In the genomic region with DNA sequence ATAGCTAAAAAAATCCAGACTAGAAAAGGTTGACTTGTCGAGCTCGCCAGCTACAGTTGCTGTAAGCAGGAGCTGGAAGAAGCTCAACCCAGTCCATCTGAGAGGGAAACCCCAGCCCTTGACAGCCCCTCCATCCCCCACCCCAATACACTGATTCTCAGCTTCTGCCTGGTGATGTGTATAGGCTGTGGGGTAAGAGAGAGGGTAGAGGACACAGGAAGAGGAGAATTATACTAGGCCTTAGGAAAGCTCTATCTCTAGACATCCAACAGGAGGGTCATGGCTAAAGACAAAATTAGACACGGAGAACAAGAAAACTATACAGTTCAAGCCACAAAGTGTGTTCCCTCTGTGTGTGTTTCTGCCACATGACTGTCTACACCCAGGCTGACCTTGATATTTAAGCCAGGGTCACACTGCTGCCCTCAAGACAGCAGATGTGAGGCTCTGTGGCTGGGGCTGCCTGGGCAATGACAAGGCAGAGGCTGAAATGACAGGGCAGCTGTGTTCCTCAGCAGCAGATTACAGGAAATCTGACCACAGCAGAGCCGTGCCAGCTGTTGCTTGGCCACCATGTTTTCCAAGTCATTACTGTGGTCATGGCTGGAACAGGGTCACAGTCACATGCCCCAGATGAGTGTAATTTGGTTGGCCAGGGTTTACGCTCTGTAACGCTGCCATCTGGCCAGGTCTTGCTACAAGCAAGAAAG, we compare ENCODE assay signal across 10 mouse cellular contexts.
DNase-seq lines count a peak whose midpoint lies in the region; ATAC-seq and TF ChIP-seq lines count a peak whose summit lies in the region.
"Had no signal": no experiment of that assay in that cellular context is flagged by ENCODE, and none has a peak within 500 bp of the region (broad histone marks: within the 10 kb centered on the region; RNA-seq: fewer than 3 reads in every experiment).

No protein-coding gene starts in this region.

- no peaks in the 10 kb centered on the region for H3K4me1 ChIP-seq in kidney, adult 2 months (ENCODE audit: control insufficient read depth, insufficient read depth, low read length)
- no peaks in the 10 kb centered on the region for H3K4me1 ChIP-seq in embryonic facial prominence, embryonic 13.5 days
- H3K4me1 ChIP-seq in midbrain, embryonic 14.5 days (ENCODE audit: control insufficient read depth, insufficient read depth, low read length), result no peaks in the 10 kb centered on the region
- H3K4me1 ChIP-seq: embryonic facial prominence, embryonic 12.5 days; liver, embryonic 15.5 days had no signal

- H3K4me2 ChIP-seq in embryonic facial prominence, embryonic 13.5 days, result no peak overlapping the region
- no peak overlapping the region for H3K4me2 ChIP-seq in midbrain, embryonic 14.5 days (ENCODE audit: low read length)
- H3K4me2 ChIP-seq: embryonic facial prominence, embryonic 12.5 days; liver, embryonic 15.5 days had no signal

- ATAC-seq in embryonic facial prominence, embryonic 13.5 days (ENCODE audit: insufficient number of reproducible peaks, insufficient read depth, low FRiP score, low TSS enrichment, low read depth), result peak; percentile 56
- ATAC-seq in monocyte, adult 5-6 weeks (replicated peaks; ENCODE audit: insufficient number of reproducible peaks, low FRiP score, low TSS enrichment, poor library complexity, severe bottlenecking), result peak; percentile 18; the same call in 1 of the 2 replicates
- ATAC-seq in midbrain, embryonic 14.5 days (ENCODE audit: low FRiP score, low TSS enrichment), result no peak

- no peaks in the 10 kb centered on the region for H3K27me3 ChIP-seq in kidney, adult 2 months (replicated peaks; ENCODE audit: control insufficient read depth, insufficient read depth, low read length)
- no peaks in the 10 kb centered on the region for H3K27me3 ChIP-seq in embryonic facial prominence, embryonic 13.5 days
- no peaks in the 10 kb centered on the region for H3K27me3 ChIP-seq in midbrain, embryonic 14.5 days (ENCODE audit: control insufficient read depth, insufficient read depth, low read length)
- H3K27me3 ChIP-seq: embryonic facial prominence, embryonic 12.5 days; liver, embryonic 15.5 days had no signal

- H3K9ac ChIP-seq in embryonic facial prominence, embryonic 13.5 days, result no peak overlapping the region
- no peak overlapping the region for H3K9ac ChIP-seq in midbrain, embryonic 14.5 days (replicated peaks; ENCODE audit: low read length)
- H3K9ac ChIP-seq: embryonic facial prominence, embryonic 12.5 days; liver, embryonic 15.5 days had no signal

- no peak overlapping the region for H3K27ac ChIP-seq in kidney, adult 2 months (ENCODE audit: insufficient read depth, low read depth, low read length)
- no peak overlapping the region for H3K27ac ChIP-seq in embryonic facial prominence, embryonic 13.5 days
- H3K27ac ChIP-seq in midbrain, embryonic 14.5 days (replicated peaks; ENCODE audit: low read depth, low read length), result no peak overlapping the region
- H3K27ac ChIP-seq: embryonic facial prominence, embryonic 12.5 days; liver, embryonic 15.5 days had no signal

- no peaks in the 10 kb centered on the region for H3K36me3 ChIP-seq in kidney, adult 2 months (ENCODE audit: control insufficient read depth, insufficient read depth, low read length)
- no peaks in the 10 kb centered on the region for H3K36me3 ChIP-seq in embryonic facial prominence, embryonic 13.5 days
- no peaks in the 10 kb centered on the region for H3K36me3 ChIP-seq in midbrain, embryonic 14.5 days (ENCODE audit: control insufficient read depth, insufficient read depth, low read length)
- H3K36me3 ChIP-seq: embryonic facial prominence, embryonic 12.5 days; liver, embryonic 15.5 days had no signal

- no peak for TF ChIP-seq CTCF in kidney, adult 2 months (conservative IDR thresholded peaks at IDR 0.05; ENCODE audit: insufficient read depth, insufficient read length, low read depth, low read length)

- WGBS in kidney, adult 2 months, result 68% methylated on average over 6 of the region's 6 CpGs
- 62% methylated on average over 6 of the region's 6 CpGs for WGBS in embryonic facial prominence, embryonic 13.5 days
- 90% methylated on average over 6 of the region's 6 CpGs for WGBS in midbrain, embryonic 14.5 days

- peak; percentile 5 for DNase-seq in kidney, adult 2 months
- DNase-seq in kidney, adult 11 months, result no peak
- peak; percentile 42 for DNase-seq in kidney, postnatal 10 days
- DNase-seq in cerebellum, adult 11-12 months, result no peak
- no peak for DNase-seq in midbrain, embryonic 14.5 days
- DNase-seq in cerebellum, postnatal 36 days, result no peak

- TF ChIP-seq POLR2A in kidney, adult 2 months (IDR thresholded peaks at IDR 0.05; ENCODE audit: low read depth, low read length), result no peak

- no peaks in the 10 kb centered on the region for H3K9me3 ChIP-seq in embryonic facial prominence, embryonic 13.5 days
- H3K9me3 ChIP-seq in midbrain, embryonic 14.5 days (ENCODE audit: control insufficient read depth, low read length), result no peaks in the 10 kb centered on the region
- H3K9me3 ChIP-seq: embryonic facial prominence, embryonic 12.5 days; liver, embryonic 15.5 days had no signal

- H3K4me3 ChIP-seq in kidney, adult 2 months (ENCODE audit: insufficient read depth, low read depth, low read length), result no peak overlapping the region
- no peak overlapping the region for H3K4me3 ChIP-seq in embryonic facial prominence, embryonic 13.5 days
- H3K4me3 ChIP-seq in midbrain, embryonic 14.5 days (replicated peaks; ENCODE audit: low read depth, low read length), result no peak overlapping the region
- H3K4me3 ChIP-seq: embryonic facial prominence, embryonic 12.5 days; liver, embryonic 15.5 days had no signal

Comparison
In these comparisons a context has a peak if more than half of its experiments do, and no peak if none do; other contexts are left out.
1. DNase-seq: peak in kidney, adult 2 months (single experiment) and kidney, postnatal 10 days (single experiment); none in kidney, adult 11 months (single experiment), cerebellum, adult 11-12 months (single experiment), midbrain, embryonic 14.5 days (single experiment) and cerebellum, postnatal 36 days (0 of 2).